Mouse (Mus musculus) thymus, adult 2 months (tissue): Measurements from ENCODE around the gene Rhbdl2.

Experiments used
- CTCF ChIP-seq: fragments of 200-500 bp; IDR thresholded peaks from 2 replicates; pipeline ENCODE4 v1.5.1; 2012; ENCODE audit warnings: mild to moderate bottlenecking, control low read depth, low read length, moderate library complexity, borderline replicate concordance; ENCODE audit not compliant: control insufficient read depth, poor library complexity, insufficient read depth; ENCODE audit errors: extremely low read depth
- POLR2A ChIP-seq: fragments of 200-500 bp; IDR thresholded peaks from 2 replicates; pipeline ENCODE4 v1.6.1; 2012; ENCODE audit warnings: mild to moderate bottlenecking, low read length, control low read depth, moderate library complexity; ENCODE audit not compliant: control insufficient read depth, poor library complexity, insufficient read depth; ENCODE audit errors: extremely low read depth

- TF ChIP-seq CTCF (no peak), POLR2A (no peak)
Observed at GRCm38 (mm10) chr4:123810475-123811295, 23.0 kb downstream of the Rhbdl2 start.
